Mouse (Mus musculus) stomach, embryonic 14.5 days (tissue): ENCODE measurements around the gene Asgr1. TPM values are rescaled to one million over a fixed set of nuclear protein-coding genes. Genes with fewer than 3 reads are reported as not detected.
A peak's percentile ranks its signal among the peaks of the same experiment; 100 is the strongest.

Experiments used
- ATAC-seq: fragments of 200-750 bp; cut with Nextera tagmentation; 2 replicates; pipeline ENCODE4 v1.8.0; 2017; ENCODE audit warnings: low read depth, moderate TSS enrichment; ENCODE audit not compliant: insufficient number of reproducible peaks, insufficient read depth, low FRiP score
- H3K27ac ChIP-seq: fragments of 300-500 bp; sonication (generic); 2 replicates; pipeline ENCODE4 v1.5.1; 2014; ENCODE audit warnings: mild to moderate bottlenecking, low read length, moderate library complexity, mixed read lengths
- H3K27me3 ChIP-seq: fragments of 300-500 bp; sonication (generic); 2 replicates; pipeline ENCODE4 v1.6.1; 2014; ENCODE audit warnings: low read length, control low read depth, mixed read lengths; ENCODE audit not compliant: control insufficient read depth, insufficient read depth
- H3K36me3 ChIP-seq: fragments of 300-500 bp; sonication (generic); 2 replicates; pipeline ENCODE4 v1.6.1; 2014; ENCODE audit warnings: mild to moderate bottlenecking, control low read depth, low read length, moderate library complexity, mixed read lengths; ENCODE audit not compliant: control insufficient read depth, insufficient read depth
- H3K4me1 ChIP-seq: fragments of 300-500 bp; sonication (generic); 2 replicates; pipeline ENCODE4 v1.6.1; 2014; ENCODE audit warnings: low read length, control low read depth, mixed read lengths; ENCODE audit not compliant: control insufficient read depth, insufficient read depth
- H3K4me2 ChIP-seq: fragments of 300-500 bp; sonication (generic); replicated peaks from 2 replicates; pipeline ENCODE4 v1.6.1; 2014; ENCODE audit warnings: low read depth, low read length, control low read depth
- H3K4me3 ChIP-seq: fragments of 300-500 bp; sonication (generic); 2 replicates; pipeline ENCODE4 v1.5.1; 2014; ENCODE audit warnings: low read depth, low read length, control low read depth
- H3K9ac ChIP-seq: fragments of 300-500 bp; sonication (generic); replicated peaks from 2 replicates; pipeline ENCODE4 v1.6.1; 2014; ENCODE audit warnings: low read depth, mild to moderate bottlenecking, control low read depth, low read length, moderate library complexity, mixed read lengths
- H3K9me3 ChIP-seq: fragments of 300-500 bp; sonication (generic); 2 replicates; pipeline ENCODE4 v1.6.1; 2016; ENCODE audit warnings: low read depth, low read length, control low read depth; ENCODE audit not compliant: control insufficient read depth
- WGBS: fragments of 180-500 bp; shearing (Covaris S2); extraction: QIAGEN DNeasy Blood & Tissue Kit; methylation state at CpG from one replicate; pipeline ENCODE4 v1.1.7; 2014; 5-methylcytosine and 5-hydroxymethylcytosine counted together
- microRNA counts: library from miRNA; unstranded; fragments of <30 nt; microRNA quantifications from one replicate; lab custom pipeline; 2016
- microRNA-seq: library from miRNA; unstranded; fragments of <30 nt; microRNA quantifications from one replicate; pipeline ENCODE4, GENCODE M21; 2016
- polyA plus RNA-seq: library from polyadenylated mRNA; unstranded; fragments of >200 nt; fragmentation: Nextera tagmentation; extraction: Ambion mirVana; gene quantifications from 2 replicates; pipeline ENCODE4 v1.2.1, GENCODE M21; 2014

The Asgr1 gene
- polyA plus RNA-seq, 1 experiment from 2014 or later, result not detected

GRCm38 (mm10) chr11:70107085-70107484 lies 53.2 kb downstream of the Asgr1 start:
- no peak overlapping the region for H3K27ac ChIP-seq
- WGBS, result 45% methylated on average over 8 of the region's 8 CpGs
- no peak for ATAC-seq

More at GRCm38 (mm10) chr11:70107085-70107484, 53.2 kb downstream of the Asgr1 start:
- Histone ChIP-seq H3K27me3 (no peaks in the 10 kb centered on the region), H3K9ac (no peak overlapping the region), H3K4me1 (no peaks in the 10 kb centered on the region), H3K36me3 (no peaks in the 10 kb centered on the region), H3K4me2 (no peak overlapping the region), H3K4me3 (no peak overlapping the region), H3K9me3 (no peaks in the 10 kb centered on the region)

MicroRNAs encoded within 50 kb of the gene (microRNA counts, 519-probe panel; counts per million panel counts)
- not detected for microRNA mmu-miR-324-3p (lab: Ali Mortazavi, UCI)
- 3,138 counts per million, percentile 57 among the panel's probes with 10 or more counts for microRNA mmu-miR-324-5p (lab: Ali Mortazavi, UCI)

Small RNA genes within 50 kb of the gene (microRNA-seq; reads per million reads assigned to microRNA genes)
- gene Mir324, result 3,724 reads per million, percentile 86 among the genes with 10 or more reads in this experiment

Other genes starting within 250 kb of the Asgr1 start
- gene Tmem102, start 248.5 kb upstream of the Asgr1 start, polyA plus RNA-seq, result 12.2 and 15.0 TPM in 2 replicates
- not detected in 2 replicates for gene Gm39566, start 238.8 kb upstream of the Asgr1 start, polyA plus RNA-seq
- not detected in 2 replicates for gene Spem2, start 235.6 kb upstream of the Asgr1 start, polyA plus RNA-seq
- gene Spem1, start 231.9 kb upstream of the Asgr1 start, polyA plus RNA-seq, result 0.41 TPM in 1 of 2 replicates, not detected in the other
- 10.6 and 11.9 TPM in 2 replicates for gene Nlgn2, start 216.3 kb upstream of the Asgr1 start, polyA plus RNA-seq
- gene Tmem256, start 215.6 kb upstream of the Asgr1 start, polyA plus RNA-seq, result 433 and 495 TPM in 2 replicates
- 102 and 110 TPM in 2 replicates for gene Plscr3, start 207.7 kb upstream of the Asgr1 start, polyA plus RNA-seq
- gene Tnk1, start 195.4 kb upstream of the Asgr1 start, polyA plus RNA-seq, result 11.1 TPM in 2 replicates
- gene Tmem95, start 176.1 kb upstream of the Asgr1 start, polyA plus RNA-seq, result not detected in 2 replicates
- gene Kctd11, start 172.7 kb upstream of the Asgr1 start, polyA plus RNA-seq, result 5.0 and 5.3 TPM in 2 replicates
- 3.5 and 4.0 TPM in 2 replicates for gene Acap1, start 158.5 kb upstream of the Asgr1 start, polyA plus RNA-seq
- gene 2810408A11Rik, start 153.1 kb upstream of the Asgr1 start, polyA plus RNA-seq, result 8.5 and 10.4 TPM in 2 replicates
- gene Neurl4, start 153.0 kb upstream of the Asgr1 start, polyA plus RNA-seq, result 12.6 and 12.7 TPM in 2 replicates
- gene Gps2, start 140.2 kb upstream of the Asgr1 start, polyA plus RNA-seq, result 71.3 and 80.0 TPM in 2 replicates
- gene Eif5a, start 132.1 kb upstream of the Asgr1 start, polyA plus RNA-seq, result 1,510 and 1,553 TPM in 2 replicates
- 6.6 and 8.9 TPM in 2 replicates for gene Ybx2, start 118.3 kb upstream of the Asgr1 start, polyA plus RNA-seq
- gene Slc2a4, start 105.9 kb upstream of the Asgr1 start, polyA plus RNA-seq, result 31.3 and 31.5 TPM in 2 replicates
- gene Cldn7, start 89.3 kb upstream of the Asgr1 start, polyA plus RNA-seq, result 196 and 205 TPM in 2 replicates
- 27.2 and 29.5 TPM in 2 replicates for gene Ctdnep1, start 72.9 kb upstream of the Asgr1 start, polyA plus RNA-seq
- gene Elp5, start 71.6 kb upstream of the Asgr1 start, polyA plus RNA-seq, result 104 and 111 TPM in 2 replicates
- 496 and 523 TPM in 2 replicates for gene Gabarap, start 62.9 kb upstream of the Asgr1 start, polyA plus RNA-seq
- gene Phf23, start 58.3 kb upstream of the Asgr1 start, polyA plus RNA-seq, result 40.2 and 47.9 TPM in 2 replicates
- 29.0 and 29.9 TPM in 2 replicates for gene Dvl2, start 53.5 kb upstream of the Asgr1 start, polyA plus RNA-seq
- 61.3 and 62.7 TPM in 2 replicates for gene Acadvl, start 38.7 kb upstream of the Asgr1 start, polyA plus RNA-seq
- gene Dlg4, start 37.1 kb upstream of the Asgr1 start, polyA plus RNA-seq, result 12.4 and 13.8 TPM in 2 replicates
- 0.54 TPM in 1 of 2 replicates, not detected in the other for gene Asgr2, start 38.6 kb downstream of the Asgr1 start, polyA plus RNA-seq
- gene Mgl2, start 76.2 kb downstream of the Asgr1 start, polyA plus RNA-seq, result 0.25 and 0.29 TPM in 2 replicates
- gene Clec10a, start 102.1 kb downstream of the Asgr1 start, polyA plus RNA-seq, result 0.98 and 1.0 TPM in 2 replicates
- 0.69 and 1.5 TPM in 2 replicates for gene Slc16a11, start 158.7 kb downstream of the Asgr1 start, polyA plus RNA-seq
- 5.6 and 8.8 TPM in 2 replicates for gene Slc16a13, start 167.0 kb downstream of the Asgr1 start, polyA plus RNA-seq
- gene Bcl6b, start 175.7 kb downstream of the Asgr1 start, polyA plus RNA-seq, result 11.3 and 12.0 TPM in 2 replicates
- 164 and 167 TPM in 2 replicates for gene 0610010K14Rik, start 183.8 kb downstream of the Asgr1 start, polyA plus RNA-seq
- 9.2 and 13.3 TPM in 2 replicates for gene Gm21988, start 185.7 kb downstream of the Asgr1 start, polyA plus RNA-seq
- gene Rnasek, start 185.8 kb downstream of the Asgr1 start, polyA plus RNA-seq, result 157 and 164 TPM in 2 replicates
- 13.0 and 14.6 TPM in 2 replicates for gene Alox12, start 201.3 kb downstream of the Asgr1 start, polyA plus RNA-seq